Mouse (Mus musculus): Measurements from ENCODE around the gene Trmt11. TPM values are rescaled to one million over a fixed set of nuclear protein-coding genes. Genes with fewer than 3 reads are reported as not detected.
"Not testable (repeated sequence)": the region's sequence is repeated elsewhere in the genome, so short reads cannot be mapped to it uniquely, and the experiment has no call there.

The Trmt11 gene
- polyA plus RNA-seq (2015; fragmentation: Nextera tagmentation; extraction: Ambion mirVana) = 26.7 and 26.8 TPM in 2 replicates

- peak within 1 kb of the TSS; percentile 85 for H3K27ac ChIP-seq
- peaks cover 3% of the 10 kb centered on the region; the same call in 1 of the 2 replicates for H3K36me3 ChIP-seq
- ATAC-seq = peak; percentile 97
- H3K27me3 ChIP-seq (replicated peaks) = no peaks in the 10 kb centered on the region
- H3K4me1 ChIP-seq (replicated peaks) = peaks cover 7% of the 10 kb centered on the region
- WGBS = under 1% methylated on average over 27 of the region's 28 CpGs
- no peaks in the 10 kb centered on the region for H3K9me3 ChIP-seq
- peak within 1 kb of the TSS; percentile 64 for H3K4me2 ChIP-seq (replicated peaks)
- peak within 1 kb of the TSS; percentile 80 for H3K4me3 ChIP-seq (replicated peaks)
- H3K9ac ChIP-seq = peak within 1 kb of the TSS; percentile 85
Observed at GRCm38 (mm10) chr10:30600542-30600966, at the start of gene Trmt11. Gene Trmt11, minus strand, starts transcription at chr10:30600749.

GRCm38 (mm10) chr10:30647681-30648080 is 47.1 kb upstream of the Trmt11 start:
- no peak for ATAC-seq
- Histone ChIP-seq H3K9ac (no peak overlapping the region), H3K27ac (no peak overlapping the region), H3K36me3 (no peaks in the 10 kb centered on the region), H3K4me2 (replicated peaks) (no peak overlapping the region), H3K9me3 (no peaks in the 10 kb centered on the region), H3K4me1 (replicated peaks) (no peaks in the 10 kb centered on the region), H3K4me3 (replicated peaks) (no peak overlapping the region), H3K27me3 (replicated peaks) (no peaks in the 10 kb centered on the region)
- 44% methylated on average over 2 of the region's 2 CpGs for WGBS

- Histone ChIP-seq H3K27me3 (replicated peaks) (no peaks in the 10 kb centered on the region), H3K9me3 (no peaks in the 10 kb centered on the region), H3K9ac (no peak overlapping the region), H3K4me3 (replicated peaks) (no peak overlapping the region), H3K27ac (no peak overlapping the region), H3K36me3 (no peaks in the 10 kb centered on the region), H3K4me2 (replicated peaks) (no peak overlapping the region), H3K4me1 (replicated peaks) (no peaks in the 10 kb centered on the region)
- ATAC-seq = no peak
- 78% methylated on average over 3 of the region's 3 CpGs for WGBS
Observed at GRCm38 (mm10) chr10:30638216-30638615, 37.7 kb upstream of the Trmt11 start.

GRCm38 (mm10) chr10:30636474-30637154 is 36.1 kb upstream of the Trmt11 start:
- not testable (repeated sequence) for H3K9ac ChIP-seq; H3K9me3 ChIP-seq; H3K36me3 ChIP-seq; H3K4me1 ChIP-seq (replicated peaks); H3K4me2 ChIP-seq (replicated peaks); H3K27ac ChIP-seq; H3K4me3 ChIP-seq (replicated peaks); H3K27me3 ChIP-seq (replicated peaks)
- 52% methylated on average over 1 of the region's 1 CpGs for WGBS
- peak; percentile 79 for ATAC-seq

- H3K9ac ChIP-seq = no peak overlapping the region
- ATAC-seq = peak; percentile 34; the same call in 1 of the 2 replicates
- 88% methylated on average over 1 of the region's 1 CpGs for WGBS
Observed at GRCm38 (mm10) chr10:30632718-30633117, 32.2 kb upstream of the Trmt11 start.

GRCm38 (mm10) chr10:30629977-30630376 is 29.4 kb upstream of the Trmt11 start:
- H3K9ac ChIP-seq = no peak overlapping the region
- ATAC-seq = no peak
- no peaks in the 10 kb centered on the region for H3K27me3 ChIP-seq (replicated peaks)
- H3K36me3 ChIP-seq = no peaks in the 10 kb centered on the region
- H3K4me1 ChIP-seq (replicated peaks) = no peaks in the 10 kb centered on the region
- H3K4me3 ChIP-seq (replicated peaks) = no peak overlapping the region
- no peaks in the 10 kb centered on the region for H3K9me3 ChIP-seq
- no peak overlapping the region for H3K4me2 ChIP-seq (replicated peaks)
- H3K27ac ChIP-seq = no peak overlapping the region

More at GRCm38 (mm10) chr10:30632718-30633117, 32.2 kb upstream of the Trmt11 start:
- Histone ChIP-seq H3K36me3 (no peaks in the 10 kb centered on the region), H3K27me3 (replicated peaks) (no peaks in the 10 kb centered on the region), H3K4me1 (replicated peaks) (no peaks in the 10 kb centered on the region), H3K27ac (no peak overlapping the region), H3K9me3 (no peaks in the 10 kb centered on the region), H3K4me2 (replicated peaks) (no peak overlapping the region), H3K4me3 (replicated peaks) (no peak overlapping the region)

GRCm38 (mm10) chr10:30629513-30629912 is 29.0 kb upstream of the Trmt11 start, which contains the start of gene Hint3:
Gene Hint3, minus strand, starts transcription at chr10:30629632.
- Histone ChIP-seq H3K27me3 (replicated peaks) (no peaks in the 10 kb centered on the region), H3K27ac (no peak within 1 kb of the TSS), H3K4me3 (replicated peaks) (no peak within 1 kb of the TSS), H3K9me3 (no peaks in the 10 kb centered on the region), H3K36me3 (no peaks in the 10 kb centered on the region), H3K4me1 (replicated peaks) (no peaks in the 10 kb centered on the region), H3K9ac (no peak within 1 kb of the TSS), H3K4me2 (replicated peaks) (no peak within 1 kb of the TSS)
- no peak for ATAC-seq
- WGBS = 79% methylated on average over 3 of the region's 3 CpGs

GRCm38 (mm10) chr10:30628444-30628843 is 27.9 kb upstream of the Trmt11 start:
- H3K4me2 ChIP-seq (replicated peaks); H3K9me3 ChIP-seq; H3K36me3 ChIP-seq; H3K27me3 ChIP-seq (replicated peaks); ATAC-seq; H3K4me3 ChIP-seq (replicated peaks); H3K27ac ChIP-seq; H3K4me1 ChIP-seq (replicated peaks); H3K9ac ChIP-seq: not testable (repeated sequence)
- WGBS = 90% methylated on average over 11 of the region's 11 CpGs

GRCm38 (mm10) chr10:30627548-30627947 is 27.0 kb upstream of the Trmt11 start:
- Histone ChIP-seq H3K9me3 (no peaks in the 10 kb centered on the region), H3K27ac (no peak overlapping the region), H3K36me3 (no peaks in the 10 kb centered on the region), H3K4me2 (replicated peaks) (no peak overlapping the region), H3K4me1 (replicated peaks) (no peaks in the 10 kb centered on the region), H3K4me3 (replicated peaks) (no peak overlapping the region), H3K27me3 (replicated peaks) (no peaks in the 10 kb centered on the region), H3K9ac (no peak overlapping the region)
- 18% methylated on average over 1 of the region's 1 CpGs for WGBS
- no peak for ATAC-seq

GRCm38 (mm10) chr10:30624161-30625019 is 23.8 kb upstream of the Trmt11 start:
- H3K4me2 ChIP-seq (replicated peaks) = no peak overlapping the region
- H3K4me3 ChIP-seq (replicated peaks) = no peak overlapping the region
- no peak overlapping the region for H3K27ac ChIP-seq
- no peaks in the 10 kb centered on the region for H3K4me1 ChIP-seq (replicated peaks)
- H3K9ac ChIP-seq = no peak overlapping the region
- WGBS = 69% methylated on average over 5 of the region's 5 CpGs
- no peak for ATAC-seq
- no peaks in the 10 kb centered on the region for H3K27me3 ChIP-seq (replicated peaks)
- no peaks in the 10 kb centered on the region for H3K9me3 ChIP-seq
- H3K36me3 ChIP-seq = no peaks in the 10 kb centered on the region

- ATAC-seq = no peak
Observed at GRCm38 (mm10) chr10:30622928-30623327, 22.4 kb upstream of the Trmt11 start.

GRCm38 (mm10) chr10:30618918-30619210 is 18.3 kb upstream of the Trmt11 start:
- H3K27ac ChIP-seq = no peak overlapping the region
- H3K9me3 ChIP-seq = no peaks in the 10 kb centered on the region
- WGBS = 43% methylated on average over 3 of the region's 3 CpGs

More at GRCm38 (mm10) chr10:30622928-30623327, 22.4 kb upstream of the Trmt11 start:
- H3K4me3 ChIP-seq (replicated peaks) = no peak overlapping the region
- no peak overlapping the region for H3K9ac ChIP-seq
- no peaks in the 10 kb centered on the region for H3K27me3 ChIP-seq (replicated peaks)
- no peak overlapping the region for H3K27ac ChIP-seq
- H3K4me2 ChIP-seq (replicated peaks) = no peak overlapping the region
- no peaks in the 10 kb centered on the region for H3K4me1 ChIP-seq (replicated peaks)
- no peaks in the 10 kb centered on the region for H3K36me3 ChIP-seq
- H3K9me3 ChIP-seq = no peaks in the 10 kb centered on the region

More at GRCm38 (mm10) chr10:30618918-30619210, 18.3 kb upstream of the Trmt11 start:
- no peaks in the 10 kb centered on the region for H3K36me3 ChIP-seq
- no peak overlapping the region for H3K9ac ChIP-seq
- H3K4me3 ChIP-seq (replicated peaks) = peak overlapping the region; percentile 61
- no peaks in the 10 kb centered on the region for H3K27me3 ChIP-seq (replicated peaks)
- no peaks in the 10 kb centered on the region for H3K4me1 ChIP-seq (replicated peaks)
- H3K4me2 ChIP-seq (replicated peaks) = peak overlapping the region; percentile 69
- ATAC-seq = no peak
